Mouse (Mus musculus) adrenal gland, postnatal 25 days (tissue): Measurements from ENCODE around the gene Prg2. TPM values are rescaled to one million over a fixed set of nuclear protein-coding genes. Genes with fewer than 3 reads are reported as not detected.

Experiments used
- DNase-seq: peaks from one replicate; pipeline ENCODE4 v3.0.0; 2021; ENCODE audit warnings: mixed read lengths
- total RNA-seq: library from RNA; stranded (reverse); gene quantifications from 2 replicates; pipeline ENCODE4 v1.2.3, GENCODE M21; 2021

The Prg2 gene
- total RNA-seq, 1 experiment from 2014 or later: not detected

- no peak for DNase-seq
These were observed 18.4 kb upstream of the Prg2 start for GRCm38 (mm10) chr2:84961901-84962300.

- no peak for DNase-seq
These were observed 17.3 kb upstream of the Prg2 start for GRCm38 (mm10) chr2:84962906-84963507.

- no peak for DNase-seq
These were observed 16.0 kb upstream of the Prg2 start for GRCm38 (mm10) chr2:84964111-84964801.

GRCm38 (mm10) chr2:84967318-84967991 is 12.8 kb upstream of the Prg2 start:
- DNase-seq: no peak

GRCm38 (mm10) chr2:84975580-84975979 is 4.7 kb upstream of the Prg2 start:
- no peak for DNase-seq

- no peak for DNase-seq
These were observed 7.7 kb downstream of the Prg2 start, which contains the start of gene Prg3 for GRCm38 (mm10) chr2:84987930-84988329. Gene Prg3, plus strand, starts transcription at chr2:84988215.

GRCm38 (mm10) chr2:84996376-84996775 is 16.1 kb downstream of the Prg2 start:
- DNase-seq: no peak

GRCm38 (mm10) chr2:84999486-85000181 is 19.4 kb downstream of the Prg2 start:
- DNase-seq: no peak

GRCm38 (mm10) chr2:85001497-85001896 is 21.2 kb downstream of the Prg2 start:
- DNase-seq: no peak

GRCm38 (mm10) chr2:85002575-85002974 is 22.3 kb downstream of the Prg2 start:
- no peak for DNase-seq

GRCm38 (mm10) chr2:85004341-85004740 is 24.1 kb downstream of the Prg2 start:
- no peak for DNase-seq

- DNase-seq: no peak
These were observed 26.3 kb downstream of the Prg2 start for GRCm38 (mm10) chr2:85006600-85006999.

- DNase-seq: no peak
These were observed 27.5 kb downstream of the Prg2 start for GRCm38 (mm10) chr2:85007729-85008128.

GRCm38 (mm10) chr2:85009212-85009611 is 29.0 kb downstream of the Prg2 start:
- DNase-seq: no peak

GRCm38 (mm10) chr2:85011906-85012604 is 31.8 kb downstream of the Prg2 start:
- no peak for DNase-seq

GRCm38 (mm10) chr2:85012679-85013078 is 32.4 kb downstream of the Prg2 start:
- no peak for DNase-seq

GRCm38 (mm10) chr2:85013826-85014587 is 33.7 kb downstream of the Prg2 start:
- no peak for DNase-seq

- no peak for DNase-seq
These were observed 34.3 kb downstream of the Prg2 start for GRCm38 (mm10) chr2:85014588-85014982.

- no peak for DNase-seq
These were observed 41.8 kb downstream of the Prg2 start for GRCm38 (mm10) chr2:85022043-85022442.

- no peak for DNase-seq
These were observed 45.9 kb downstream of the Prg2 start for GRCm38 (mm10) chr2:85026178-85026577.

GRCm38 (mm10) chr2:85027281-85027680 is 47.0 kb downstream of the Prg2 start:
- no peak for DNase-seq
